Mouse (Mus musculus) layer of hippocampus, adult 9-10 months (tissue): ENCODE measurements around the gene Cntnap5c.
"Not testable (repeated sequence)": the region's sequence is repeated elsewhere in the genome, so short reads cannot be mapped to it uniquely, and the experiment has no call there.

ENCODE experiments used
- DNase-seq: peaks from one replicate; pipeline ENCODE4 v3.0.0; 2022; ENCODE audit warnings: low spot score

Gene Cntnap5c

GRCm38 (mm10) chr17:57768622-57769610 is at the start of gene Cntnap5c:
Gene Cntnap5c, plus strand, starts transcription at chr17:57769570.
- DNase-seq, result no peak

DNA sequence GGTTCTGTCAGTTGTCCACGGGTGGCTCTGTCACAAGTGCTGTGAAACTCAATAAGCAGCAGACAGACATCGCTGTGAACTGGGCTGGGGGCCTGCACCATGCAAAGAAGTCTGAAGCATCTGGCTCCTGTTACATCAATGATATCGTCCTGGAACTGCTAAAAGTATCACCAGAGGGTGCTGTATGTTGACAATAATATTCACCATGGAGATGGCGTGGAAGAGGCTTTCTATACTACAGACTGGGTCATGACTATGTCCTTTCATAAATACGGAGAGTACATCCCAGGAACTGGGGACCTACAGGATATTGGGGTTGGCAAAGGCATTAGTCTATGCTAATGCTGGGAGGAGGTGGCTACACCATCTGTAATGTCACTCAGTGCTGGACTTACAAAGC is 27.3 kb upstream of the Cntnap5c start, which contains the start of gene Gm21834:
Gene Gm21834, minus strand, starts transcription at position 101 of the 400 bp plus-strand sequence.
- DNase-seq, result no peak

- no peak for DNase-seq
Measured at GRCm38 (mm10) chr17:57758033-57758432, 11.3 kb upstream of the Cntnap5c start.

DNA sequence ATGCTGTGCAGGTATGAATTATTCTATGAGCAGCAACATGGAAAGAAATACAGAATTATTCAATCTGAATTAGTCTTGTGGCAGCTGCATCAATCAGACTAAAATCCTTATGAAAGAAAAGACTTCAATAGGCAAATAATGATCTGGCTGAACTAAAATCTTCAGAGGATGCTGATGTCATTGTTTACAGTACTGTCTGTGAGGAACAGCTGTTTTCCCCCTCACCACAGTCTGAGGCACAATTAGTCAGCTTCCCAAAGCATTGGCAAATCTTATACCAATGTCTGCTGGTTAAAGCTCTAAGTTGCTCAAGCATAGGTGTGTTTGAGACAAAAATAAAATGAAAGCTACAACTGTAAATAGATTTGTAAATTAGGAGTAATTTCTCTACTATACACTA is 2.1 kb upstream of the Cntnap5c start:
- no peak for DNase-seq

- no peak for DNase-seq
Measured at GRCm38 (mm10) chr17:57770904-57771303, 1.5 kb downstream of the Cntnap5c start.

- no peak for DNase-seq
Measured at GRCm38 (mm10) chr17:57788161-57788799, 18.9 kb downstream of the Cntnap5c start.

- no peak for DNase-seq
Measured at GRCm38 (mm10) chr17:57795408-57795807, 26.0 kb downstream of the Cntnap5c start.

- DNase-seq, result no peak
Measured at GRCm38 (mm10) chr17:57796668-57797311, 27.4 kb downstream of the Cntnap5c start.

DNA sequence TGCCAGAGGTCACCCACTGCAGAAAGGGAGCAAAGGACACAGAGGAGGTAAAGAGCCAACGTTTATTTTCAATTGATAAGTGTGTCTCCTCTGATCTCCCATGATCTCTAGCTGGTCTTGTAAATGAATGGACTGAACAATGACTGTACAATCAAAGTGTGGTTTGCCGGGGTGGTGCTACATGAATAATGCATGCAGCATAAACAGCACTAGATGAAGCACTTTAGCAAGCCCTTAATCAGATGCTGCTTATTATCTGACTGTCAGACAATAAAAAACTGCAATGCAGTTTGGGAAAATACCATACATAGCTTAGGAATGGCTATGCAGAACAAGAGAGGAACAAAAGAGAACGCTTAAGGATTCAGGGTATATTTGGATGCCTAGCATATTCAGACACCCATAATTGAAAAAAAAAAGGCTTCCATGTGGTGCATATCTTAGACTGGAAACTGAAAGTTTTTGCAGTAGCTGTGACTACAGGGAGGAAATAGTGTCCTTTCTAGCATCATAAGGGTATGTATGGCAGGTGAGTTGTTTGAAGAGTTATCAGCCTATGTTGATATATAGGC is 30.1 kb downstream of the Cntnap5c start:
- DNase-seq, result no peak

DNA sequence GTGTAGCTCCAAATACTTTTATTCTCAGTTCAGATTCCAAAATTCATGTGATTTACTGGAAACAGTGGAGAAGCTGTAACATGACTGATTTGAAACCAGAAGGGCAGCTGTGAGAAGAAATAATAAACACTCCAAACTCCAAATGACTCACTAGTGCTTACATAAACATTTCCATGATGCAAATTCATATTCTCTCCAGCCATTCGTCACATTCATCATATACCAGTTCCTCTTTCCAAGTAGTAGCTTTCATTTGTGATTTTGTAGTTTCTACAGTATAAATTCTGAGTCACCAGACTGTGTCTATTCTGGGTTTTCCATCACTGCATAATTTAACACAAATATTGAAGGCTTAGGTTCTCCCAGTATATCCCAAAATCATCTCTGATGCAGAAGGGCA is 31.8 kb downstream of the Cntnap5c start:
- no peak for DNase-seq

GRCm38 (mm10) chr17:57837090-57837971 is 68.0 kb downstream of the Cntnap5c start:
- no peak for DNase-seq

- not testable (repeated sequence) for DNase-seq
Measured at GRCm38 (mm10) chr17:57855811-57856210, 86.4 kb downstream of the Cntnap5c start.

GRCm38 (mm10) chr17:57865996-57866395 is 96.6 kb downstream of the Cntnap5c start:
- no peak for DNase-seq

DNA sequence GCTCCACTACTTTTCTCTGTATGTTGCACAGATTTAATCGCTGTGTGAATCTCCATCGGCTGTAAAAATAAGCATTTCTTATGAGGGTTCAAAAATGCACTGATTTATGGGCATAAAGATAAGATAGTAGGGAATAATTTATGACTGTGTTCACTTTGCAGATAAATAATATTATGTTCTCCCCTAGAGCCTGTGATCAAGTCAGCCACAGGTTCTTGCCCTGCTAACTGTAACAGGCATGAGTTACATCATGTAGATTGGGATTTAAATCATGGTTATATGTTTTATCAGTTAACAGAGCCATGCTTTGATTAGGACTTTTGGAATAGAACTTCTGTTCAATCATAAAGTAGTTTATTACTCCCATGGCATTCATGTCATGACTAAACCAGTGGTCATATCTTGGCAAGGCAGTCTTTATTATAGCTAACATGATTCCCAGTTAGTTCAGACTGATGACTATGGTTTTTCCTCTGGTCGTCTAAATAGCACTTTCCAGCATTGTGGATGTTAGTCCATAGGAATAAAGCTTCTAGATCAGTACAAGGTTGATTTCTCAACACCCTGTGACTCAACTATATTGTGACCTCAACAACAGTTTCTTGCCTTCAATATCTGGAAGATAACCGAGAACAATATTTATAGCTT is 118.5 kb downstream of the Cntnap5c start:
- DNase-seq, result no peak

- no peak for DNase-seq
Measured at GRCm38 (mm10) chr17:57911770-57912293, 142.5 kb downstream of the Cntnap5c start.

GRCm38 (mm10) chr17:57984230-57984629 is 214.9 kb downstream of the Cntnap5c start:
- no peak for DNase-seq

- no peak for DNase-seq
Measured at GRCm38 (mm10) chr17:57988420-57988819, 219.1 kb downstream of the Cntnap5c start.

- DNase-seq, result no peak
Measured at GRCm38 (mm10) chr17:57996461-57996860, 227.1 kb downstream of the Cntnap5c start.

DNA sequence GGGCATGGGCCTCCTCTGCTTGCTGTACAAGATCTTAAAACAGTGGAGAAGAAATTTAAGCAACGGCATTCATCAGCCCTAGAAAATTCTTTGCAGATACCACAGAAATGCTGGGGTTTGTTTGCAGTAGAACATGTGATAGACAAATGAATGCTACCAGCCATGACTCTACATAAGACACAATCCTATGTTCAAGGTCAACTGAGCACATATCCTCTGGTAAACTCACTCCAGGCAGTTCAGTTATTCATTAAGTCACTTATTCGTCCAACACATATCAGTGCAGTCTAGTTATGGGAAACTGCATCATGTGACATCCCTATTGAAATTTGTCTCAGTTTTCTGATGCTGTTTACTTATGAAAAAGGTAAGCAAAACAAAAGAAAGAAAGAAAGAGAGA is 229.7 kb downstream of the Cntnap5c start:
- DNase-seq, result no peak

- DNase-seq, result no peak
Measured at GRCm38 (mm10) chr17:58002845-58003244, 233.5 kb downstream of the Cntnap5c start.
